Mouse (Mus musculus): ENCODE measurements around the gene Casp8ap2. TPM values are rescaled to one million over a fixed set of nuclear protein-coding genes. Genes with fewer than 3 reads are reported as not detected.

Casp8ap2 gene
- 74.3 and 81.2 TPM in 2 replicates for polyA plus RNA-seq (2014; fragmentation: Nextera tagmentation; extraction: Ambion mirVana)

DNA sequence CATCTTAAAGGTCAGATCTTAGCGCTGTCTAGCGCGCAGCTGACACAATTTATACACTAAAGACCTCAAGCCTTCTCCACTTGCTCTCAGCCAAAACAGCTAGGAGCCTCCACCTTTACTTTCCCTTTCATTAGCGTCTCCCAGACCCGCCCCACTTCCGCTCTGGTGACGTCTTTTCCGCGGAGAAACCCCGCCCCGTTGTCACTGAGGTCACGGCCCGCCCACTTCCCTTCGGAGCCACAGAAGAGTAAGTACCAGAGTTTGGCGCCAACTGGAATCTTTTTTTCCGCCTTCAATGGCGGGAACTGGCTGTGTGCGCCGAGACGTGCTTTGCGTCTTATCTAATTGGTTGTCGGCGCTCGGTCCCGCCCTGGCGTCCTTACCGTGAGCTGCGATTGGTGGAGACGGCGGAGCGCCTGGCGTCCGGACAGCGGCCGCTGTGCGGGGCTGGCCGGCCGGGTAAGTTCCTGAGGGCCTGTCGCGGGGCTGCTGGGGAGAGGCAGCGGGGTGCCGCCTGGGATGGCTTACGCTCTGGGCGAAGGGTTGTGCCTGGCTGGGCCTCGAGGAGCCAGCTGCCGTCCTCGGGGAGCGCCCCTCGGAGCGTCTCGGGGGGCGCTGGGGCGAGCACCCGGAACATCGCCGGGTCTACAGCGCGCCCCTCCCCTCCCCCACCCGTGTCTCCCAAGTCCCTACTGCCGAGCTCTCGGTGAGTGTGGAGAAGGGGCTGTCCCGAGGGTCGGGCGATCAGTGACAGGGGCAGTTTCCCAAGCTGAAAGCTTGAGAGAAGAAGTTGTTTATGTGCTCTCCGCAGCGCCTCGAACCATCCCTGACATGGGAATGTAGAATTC lies at the start of gene Casp8ap2:
TSS of gene Casp8ap2 (plus strand) at position 418 of the 848 bp plus-strand sequence.
- ATAC-seq (ENCODE audit: insufficient number of reproducible peaks, low FRiP score, low TSS enrichment, low read depth) (peak; percentile 99), DNase-seq (ENCODE audit: low spot score) (peak; percentile 99)
- Histone ChIP-seq H3K27me3 (ENCODE audit: control insufficient read depth, insufficient read depth, low read length) (no peaks in the 10 kb centered on the region), H3K27ac (replicated peaks; ENCODE audit: low read depth, low read length) (peak within 1 kb of the TSS; percentile 84; the same call in 1 of the 2 replicates), H3K4me2 (ENCODE audit: low read depth, severe bottlenecking) (peak within 1 kb of the TSS; percentile 75), H3K9me3 (ENCODE audit: control insufficient read depth, low read length) (no peaks in the 10 kb centered on the region), H3K9ac (ENCODE audit: low read length) (peak within 1 kb of the TSS; percentile 91), H3K36me3 (ENCODE audit: control insufficient read depth, insufficient read depth, low read length) (no peaks in the 10 kb centered on the region), H3K4me1 (ENCODE audit: control insufficient read depth, insufficient read depth, low read length) (peaks cover 6% of the 10 kb centered on the region), H3K4me3 (ENCODE audit: low read depth, low read length) (peak within 1 kb of the TSS; percentile 93)
- WGBS = under 1% methylated on average over 67 of the region's 67 CpGs

DNA sequence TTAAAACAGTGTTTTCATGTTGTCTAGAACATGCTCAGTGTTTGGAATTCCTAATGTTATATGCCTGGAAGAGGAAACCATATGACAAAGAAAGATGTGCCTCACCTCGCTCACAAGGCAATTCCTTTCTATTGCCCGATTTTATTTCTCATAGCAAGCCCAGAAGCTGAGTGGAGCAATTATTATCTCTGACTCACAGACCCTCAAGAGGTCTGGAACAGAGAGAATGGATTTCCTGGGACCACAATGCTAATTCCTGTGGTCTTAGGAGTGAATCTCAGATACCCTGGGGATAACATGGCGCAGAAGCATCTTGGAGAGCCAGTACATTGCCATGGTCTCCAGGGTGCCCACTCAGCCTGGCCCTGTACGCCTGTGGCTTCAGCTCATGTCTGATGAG lies 46.2 kb upstream of the Casp8ap2 start:
- no peaks in the 10 kb centered on the region for H3K9me3 ChIP-seq (ENCODE audit: control insufficient read depth, low read length)
- no peak overlapping the region for H3K4me2 ChIP-seq (ENCODE audit: low read depth, severe bottlenecking)
- 82% methylated on average over 4 of the region's 4 CpGs for WGBS
- H3K27me3 ChIP-seq (ENCODE audit: control insufficient read depth, insufficient read depth, low read length) = no peaks in the 10 kb centered on the region
- H3K9ac ChIP-seq (ENCODE audit: low read length) = no peak overlapping the region
- H3K4me1 ChIP-seq (ENCODE audit: control insufficient read depth, insufficient read depth, low read length) = peaks cover 8% of the 10 kb centered on the region; the same call in 1 of the 2 replicates
- no peak overlapping the region for H3K4me3 ChIP-seq (ENCODE audit: low read depth, low read length)
- no peak overlapping the region for H3K27ac ChIP-seq (replicated peaks; ENCODE audit: low read depth, low read length)
- DNase-seq (ENCODE audit: low spot score) = no peak
- no peak for ATAC-seq (ENCODE audit: insufficient number of reproducible peaks, low FRiP score, low TSS enrichment, low read depth)
- H3K36me3 ChIP-seq (ENCODE audit: control insufficient read depth, insufficient read depth, low read length) = no peaks in the 10 kb centered on the region; the same call in none of the 2 replicates

DNA sequence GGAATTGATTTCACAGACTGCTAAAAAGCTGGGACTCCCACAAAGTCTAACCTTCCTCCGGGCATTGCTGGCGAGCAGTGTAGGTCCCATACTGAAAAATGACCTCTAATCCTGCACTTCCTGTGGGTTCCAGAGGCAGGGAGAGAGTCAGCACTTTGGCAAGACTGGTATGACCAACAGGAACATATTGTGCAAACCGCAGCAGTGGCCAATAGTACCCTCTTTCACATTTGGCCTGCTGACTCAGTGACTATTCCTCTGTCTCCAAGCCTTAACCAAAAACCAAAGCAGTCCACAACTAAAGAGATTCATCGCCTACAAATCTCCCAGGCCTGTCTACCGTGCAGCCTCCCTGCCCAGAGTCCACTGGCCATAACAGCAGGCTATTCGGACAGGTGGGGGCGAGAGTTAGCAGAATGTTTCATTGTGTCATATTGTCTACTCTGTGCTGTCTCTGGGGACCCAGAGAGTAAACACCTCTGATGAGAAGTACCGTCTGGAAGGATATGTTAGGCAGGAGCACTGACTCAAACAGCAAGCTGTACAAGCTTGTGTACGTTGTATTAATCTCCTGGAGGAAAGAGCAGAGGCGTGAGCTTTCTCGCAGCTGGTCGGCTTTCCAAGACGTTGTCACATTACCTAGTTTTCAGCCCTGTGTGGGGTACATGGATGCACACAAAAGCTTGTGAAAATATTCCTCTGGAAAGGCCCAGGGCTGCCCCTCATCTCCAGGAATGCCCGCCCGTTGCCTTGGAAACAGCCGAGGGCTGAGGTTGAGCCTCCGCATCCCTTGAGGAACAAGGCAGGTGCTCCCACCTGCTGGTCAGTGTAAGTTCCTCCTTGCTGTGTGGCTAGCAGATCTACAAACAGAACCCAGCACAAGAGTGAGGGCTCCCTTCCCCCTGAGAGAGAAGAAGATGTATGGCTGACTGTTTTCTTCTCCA lies 45.0 kb upstream of the Casp8ap2 start:
- peak; percentile 38 for DNase-seq (ENCODE audit: low spot score)
- ATAC-seq (ENCODE audit: insufficient number of reproducible peaks, low FRiP score, low TSS enrichment, low read depth) = no peak
- 63% methylated on average over 17 of the region's 17 CpGs for WGBS
- no peaks in the 10 kb centered on the region for H3K27me3 ChIP-seq (ENCODE audit: control insufficient read depth, insufficient read depth, low read length)
- H3K4me1 ChIP-seq (ENCODE audit: control insufficient read depth, insufficient read depth, low read length) = peaks cover 8% of the 10 kb centered on the region; the same call in 1 of the 2 replicates
- H3K36me3 ChIP-seq (ENCODE audit: control insufficient read depth, insufficient read depth, low read length) = no peaks in the 10 kb centered on the region; the same call in 1 of the 2 replicates
- no peak overlapping the region for H3K4me2 ChIP-seq (ENCODE audit: low read depth, severe bottlenecking)
- H3K9ac ChIP-seq (ENCODE audit: low read length) = no peak overlapping the region
- no peak overlapping the region for H3K27ac ChIP-seq (replicated peaks; ENCODE audit: low read depth, low read length)
- H3K4me3 ChIP-seq (ENCODE audit: low read depth, low read length) = no peak overlapping the region
- H3K9me3 ChIP-seq (ENCODE audit: control insufficient read depth, low read length) = no peaks in the 10 kb centered on the region

DNA sequence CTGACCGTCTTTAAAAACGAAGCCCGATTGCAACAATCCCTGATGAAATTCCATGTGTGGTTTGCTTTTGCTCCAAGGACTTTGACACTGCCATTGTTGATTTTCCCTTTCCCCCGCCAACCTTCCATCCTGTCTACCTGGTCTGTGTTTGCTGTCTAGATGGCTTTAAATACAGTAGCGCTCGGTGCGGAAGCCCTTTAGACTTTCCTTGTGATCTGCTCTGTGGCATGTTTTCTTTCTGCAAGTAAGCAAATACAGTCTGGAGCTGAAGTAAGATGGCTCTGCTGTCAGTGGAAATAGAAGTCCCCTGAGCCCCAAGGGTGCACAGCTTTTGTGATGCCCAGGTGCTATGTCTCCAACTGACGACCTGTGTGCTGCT lies 44.3 kb upstream of the Casp8ap2 start:
- H3K36me3 ChIP-seq (ENCODE audit: control insufficient read depth, insufficient read depth, low read length) = no peaks in the 10 kb centered on the region
- H3K27ac ChIP-seq (replicated peaks; ENCODE audit: low read depth, low read length) = no peak overlapping the region
- no peaks in the 10 kb centered on the region for H3K9me3 ChIP-seq (ENCODE audit: control insufficient read depth, low read length)

DNA sequence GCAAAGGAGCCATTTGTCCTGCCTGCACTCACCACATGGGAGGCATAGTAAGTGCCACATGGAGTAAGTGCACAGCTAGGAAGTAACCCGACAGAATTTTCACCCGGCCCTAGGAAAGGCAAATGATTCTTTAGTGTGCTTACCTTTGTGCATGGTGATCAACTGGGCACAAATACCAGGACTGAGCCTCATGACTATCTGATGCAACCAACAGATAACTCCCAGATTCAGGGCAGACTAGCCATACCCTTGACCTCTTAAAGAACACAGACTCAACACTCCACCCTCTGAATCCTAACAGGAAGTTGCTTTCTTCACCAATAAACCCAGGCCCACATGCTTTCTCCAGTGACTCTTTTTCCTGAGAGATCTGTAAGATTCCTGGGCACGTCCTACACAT lies 43.8 kb upstream of the Casp8ap2 start:
- no peak overlapping the region for H3K4me3 ChIP-seq (ENCODE audit: low read depth, low read length)
- H3K4me1 ChIP-seq (ENCODE audit: control insufficient read depth, insufficient read depth, low read length) = peaks cover 8% of the 10 kb centered on the region; the same call in 1 of the 2 replicates
- WGBS = 68% methylated on average over 3 of the region's 3 CpGs
- no peak overlapping the region for H3K4me2 ChIP-seq (ENCODE audit: low read depth, severe bottlenecking)
- H3K36me3 ChIP-seq (ENCODE audit: control insufficient read depth, insufficient read depth, low read length) = no peaks in the 10 kb centered on the region; the same call in 1 of the 2 replicates
- ATAC-seq (ENCODE audit: insufficient number of reproducible peaks, low FRiP score, low TSS enrichment, low read depth) (no peak), DNase-seq (ENCODE audit: low spot score) (no peak)
- H3K9me3 ChIP-seq (ENCODE audit: control insufficient read depth, low read length) = no peaks in the 10 kb centered on the region
- no peaks in the 10 kb centered on the region for H3K27me3 ChIP-seq (ENCODE audit: control insufficient read depth, insufficient read depth, low read length)
- H3K9ac ChIP-seq (ENCODE audit: low read length) = no peak overlapping the region
- no peak overlapping the region for H3K27ac ChIP-seq (replicated peaks; ENCODE audit: low read depth, low read length)

More for the DNA sequence above, 44.3 kb upstream of the Casp8ap2 start:
- no peaks in the 10 kb centered on the region for H3K27me3 ChIP-seq (ENCODE audit: control insufficient read depth, insufficient read depth, low read length)
- no peak overlapping the region for H3K4me2 ChIP-seq (ENCODE audit: low read depth, severe bottlenecking)
- ATAC-seq (ENCODE audit: insufficient number of reproducible peaks, low FRiP score, low TSS enrichment, low read depth) (no peak), DNase-seq (ENCODE audit: low spot score) (no peak)
- no peak overlapping the region for H3K9ac ChIP-seq (ENCODE audit: low read length)
- peaks cover 8% of the 10 kb centered on the region; the same call in 1 of the 2 replicates for H3K4me1 ChIP-seq (ENCODE audit: control insufficient read depth, insufficient read depth, low read length)
- H3K4me3 ChIP-seq (ENCODE audit: low read depth, low read length) = no peak overlapping the region
- 84% methylated on average over 8 of the region's 8 CpGs for WGBS

DNA sequence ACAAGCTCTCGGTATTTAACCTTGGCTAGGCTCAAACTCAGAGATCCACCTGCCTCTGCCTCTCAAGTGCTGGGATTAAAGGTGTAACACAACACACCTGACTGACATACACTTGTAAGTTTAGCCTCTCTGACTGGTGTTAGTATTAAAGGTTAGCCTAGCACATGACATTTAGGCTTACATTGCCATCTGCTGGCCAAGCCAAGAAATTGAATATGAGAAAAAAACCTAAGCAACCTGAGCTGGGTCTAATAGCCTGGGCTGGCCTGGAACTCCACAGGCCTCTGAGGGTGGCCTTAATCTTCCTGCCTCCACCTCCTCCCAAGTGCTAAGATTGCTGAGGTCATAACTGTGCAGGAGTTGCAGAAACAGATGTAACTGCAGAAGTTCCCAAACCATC lies 43.1 kb upstream of the Casp8ap2 start:
- Histone ChIP-seq H3K27ac (replicated peaks; ENCODE audit: low read depth, low read length) (no peak overlapping the region), H3K4me3 (ENCODE audit: low read depth, low read length) (no peak overlapping the region), H3K4me1 (ENCODE audit: control insufficient read depth, insufficient read depth, low read length) (peaks cover 8% of the 10 kb centered on the region; the same call in 1 of the 2 replicates), H3K36me3 (ENCODE audit: control insufficient read depth, insufficient read depth, low read length) (no peaks in the 10 kb centered on the region; the same call in 1 of the 2 replicates), H3K27me3 (ENCODE audit: control insufficient read depth, insufficient read depth, low read length) (no peaks in the 10 kb centered on the region), H3K4me2 (ENCODE audit: low read depth, severe bottlenecking) (no peak overlapping the region), H3K9ac (ENCODE audit: low read length) (no peak overlapping the region), H3K9me3 (ENCODE audit: control insufficient read depth, low read length) (no peaks in the 10 kb centered on the region)
- WGBS = 49% methylated on average over 1 of the region's 1 CpGs
- peak; percentile 91 for ATAC-seq (ENCODE audit: insufficient number of reproducible peaks, low FRiP score, low TSS enrichment, low read depth)
- peak; percentile 74 for DNase-seq (ENCODE audit: low spot score)

DNA sequence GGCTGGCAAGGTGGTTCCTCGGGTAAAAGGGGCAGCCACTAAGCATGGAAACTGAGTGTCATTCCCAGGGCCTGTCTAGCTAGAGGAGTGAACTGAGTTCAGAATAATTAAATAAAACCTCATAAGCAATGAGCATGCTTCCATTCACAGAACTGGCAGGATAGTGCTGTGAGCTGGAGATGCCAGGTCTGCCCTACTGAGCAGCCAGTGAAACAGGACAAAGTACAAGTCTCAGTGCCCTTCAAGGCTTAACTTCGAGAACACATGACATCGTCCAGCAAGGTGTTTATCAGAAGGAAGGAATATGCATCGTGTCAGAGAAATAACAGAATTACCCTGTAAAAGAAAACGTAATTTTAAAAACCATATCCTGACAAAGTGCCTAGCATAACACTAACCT lies 41.7 kb upstream of the Casp8ap2 start:
- WGBS = 90% methylated on average over 5 of the region's 5 CpGs
- Histone ChIP-seq H3K9me3 (ENCODE audit: control insufficient read depth, low read length) (no peaks in the 10 kb centered on the region), H3K4me3 (ENCODE audit: low read depth, low read length) (no peak overlapping the region), H3K36me3 (ENCODE audit: control insufficient read depth, insufficient read depth, low read length) (no peaks in the 10 kb centered on the region; the same call in 1 of the 2 replicates), H3K27me3 (ENCODE audit: control insufficient read depth, insufficient read depth, low read length) (no peaks in the 10 kb centered on the region), H3K4me1 (ENCODE audit: control insufficient read depth, insufficient read depth, low read length) (peaks cover 8% of the 10 kb centered on the region; the same call in 1 of the 2 replicates), H3K27ac (replicated peaks; ENCODE audit: low read depth, low read length) (no peak overlapping the region), H3K4me2 (ENCODE audit: low read depth, severe bottlenecking) (no peak overlapping the region), H3K9ac (ENCODE audit: low read length) (no peak overlapping the region)
- ATAC-seq (ENCODE audit: insufficient number of reproducible peaks, low FRiP score, low TSS enrichment, low read depth) (no peak), DNase-seq (ENCODE audit: low spot score) (no peak)

DNA sequence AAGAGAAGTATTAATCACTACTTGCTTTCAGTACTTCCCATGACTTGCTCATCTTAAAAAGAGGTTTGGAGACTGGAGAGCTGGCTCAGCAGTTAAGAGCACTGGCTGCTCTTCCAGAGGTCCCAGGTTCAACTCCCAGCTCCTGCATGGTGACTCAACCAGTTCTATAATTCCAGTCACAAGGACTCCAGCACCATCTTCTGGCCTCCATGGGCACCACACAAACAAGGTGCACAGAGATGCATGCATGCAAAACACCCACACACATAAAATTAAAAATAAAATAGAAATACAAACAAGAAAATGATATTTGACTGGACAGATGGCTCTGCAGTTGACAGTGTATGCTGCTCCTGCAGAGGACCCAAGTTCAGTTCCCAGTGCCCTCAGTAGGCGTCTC lies 40.6 kb upstream of the Casp8ap2 start:
- H3K4me2 ChIP-seq (ENCODE audit: low read depth, severe bottlenecking) = no peak overlapping the region
- no peak overlapping the region for H3K4me3 ChIP-seq (ENCODE audit: low read depth, low read length)
- H3K36me3 ChIP-seq (ENCODE audit: control insufficient read depth, insufficient read depth, low read length) = no peaks in the 10 kb centered on the region; the same call in 1 of the 2 replicates
- ATAC-seq (ENCODE audit: insufficient number of reproducible peaks, low FRiP score, low TSS enrichment, low read depth) = no peak
- H3K27ac ChIP-seq (replicated peaks; ENCODE audit: low read depth, low read length) = no peak overlapping the region
- H3K4me1 ChIP-seq (ENCODE audit: control insufficient read depth, insufficient read depth, low read length) = peaks cover 8% of the 10 kb centered on the region; the same call in 1 of the 2 replicates
- H3K9me3 ChIP-seq (ENCODE audit: control insufficient read depth, low read length) = no peaks in the 10 kb centered on the region
- no peak overlapping the region for H3K9ac ChIP-seq (ENCODE audit: low read length)
- H3K27me3 ChIP-seq (ENCODE audit: control insufficient read depth, insufficient read depth, low read length) = no peaks in the 10 kb centered on the region
- WGBS = 94% methylated on average over 1 of the region's 1 CpGs
- DNase-seq (ENCODE audit: low spot score) = no peak
